Mouse (Mus musculus) c-Kit-negative CD71-positive TER-119-positive erythroid progenitor cells, embryonic 14.5 days (primary cell): ENCODE measurements around the gene Nsl1.
"Not testable (repeated sequence)": the region's sequence is repeated elsewhere in the genome, so short reads cannot be mapped to it uniquely, and the experiment has no call there.

Experiments
- DNase-seq: peaks from one replicate; pipeline ENCODE4 v3.0.0-alpha.2; 2013; ENCODE audit warnings: low read depth, low spot score

The Nsl1 gene

DNA sequence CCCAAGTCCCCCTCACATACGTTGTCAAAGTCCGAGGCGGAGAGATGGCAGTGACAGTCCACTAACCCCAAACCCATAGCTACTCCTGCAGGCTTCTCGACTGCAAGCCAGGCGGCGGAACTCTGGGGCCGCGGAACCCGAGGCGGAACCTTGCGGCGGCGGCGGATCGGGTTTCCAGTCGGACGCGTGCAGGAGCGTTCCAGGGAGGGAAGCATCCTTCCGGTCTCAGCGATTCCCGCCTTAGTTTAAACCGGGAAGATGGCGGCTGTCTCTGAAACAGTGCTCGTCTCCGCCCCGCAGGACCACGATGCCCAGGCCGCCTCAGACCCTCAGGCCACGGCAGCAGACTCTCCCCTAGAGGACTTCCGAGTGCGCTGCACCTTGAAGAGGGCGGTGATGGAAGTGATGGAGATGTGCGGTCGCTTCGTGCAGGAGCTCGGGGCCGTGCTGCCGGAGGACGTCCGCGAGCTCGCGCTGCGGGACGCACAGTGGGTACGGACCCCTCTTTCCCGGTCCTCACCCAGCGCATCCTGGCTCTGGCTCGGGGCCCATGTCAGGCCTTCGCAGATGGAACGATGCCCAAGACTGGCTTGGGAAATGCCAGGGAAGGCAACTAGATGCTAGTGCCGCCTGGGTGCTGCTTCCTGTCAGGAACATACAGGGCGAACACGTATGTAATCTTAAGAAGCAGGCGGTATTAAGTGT lies at the start of gene Nsl1, which contains the start of gene Tatdn3:
Gene Nsl1 (plus strand): TSS at position 232 of the 705 bp plus-strand sequence.
Gene Tatdn3 (minus strand): TSS at position 152 of the 705 bp plus-strand sequence.
- peak; percentile 83 for DNase-seq

DNA sequence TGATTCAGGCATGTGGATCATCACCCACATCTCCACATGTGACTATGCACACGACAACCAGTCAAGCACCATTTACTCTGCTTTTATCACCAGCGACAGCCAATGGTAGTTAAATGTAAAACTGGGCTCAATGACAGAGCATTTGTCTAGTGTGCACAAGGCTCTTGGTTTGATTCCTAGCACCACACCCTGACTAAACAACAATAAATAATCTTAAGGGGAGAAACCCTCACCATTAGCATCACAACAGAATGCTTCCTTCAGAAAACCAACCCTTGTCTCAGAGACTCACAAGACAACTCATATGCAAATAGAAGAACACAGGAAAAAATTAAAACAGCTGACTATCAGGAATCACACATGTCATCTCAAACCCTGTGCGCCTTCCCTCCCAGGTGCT lies 48.5 kb upstream of the Nsl1 start:
- DNase-seq: no peak

DNA sequence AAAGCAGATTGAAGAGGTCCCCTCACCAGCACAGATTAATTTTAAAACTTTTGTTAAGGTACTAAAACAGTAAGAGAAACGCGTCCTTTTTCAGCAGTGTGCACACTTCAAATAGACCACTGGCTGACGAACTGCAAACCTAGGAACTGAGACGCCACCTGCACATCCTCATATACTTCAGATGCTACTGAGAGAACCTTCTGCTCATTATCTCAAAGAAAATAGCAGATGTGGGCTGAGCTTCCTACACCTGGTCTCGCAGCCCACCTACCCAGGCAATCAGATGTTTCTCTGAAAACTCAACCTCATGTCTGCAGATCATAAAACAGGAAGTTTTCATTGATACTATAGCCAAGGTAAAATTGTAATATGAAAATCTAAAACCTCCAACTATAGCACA lies 43.0 kb upstream of the Nsl1 start:
- no peak for DNase-seq

DNA sequence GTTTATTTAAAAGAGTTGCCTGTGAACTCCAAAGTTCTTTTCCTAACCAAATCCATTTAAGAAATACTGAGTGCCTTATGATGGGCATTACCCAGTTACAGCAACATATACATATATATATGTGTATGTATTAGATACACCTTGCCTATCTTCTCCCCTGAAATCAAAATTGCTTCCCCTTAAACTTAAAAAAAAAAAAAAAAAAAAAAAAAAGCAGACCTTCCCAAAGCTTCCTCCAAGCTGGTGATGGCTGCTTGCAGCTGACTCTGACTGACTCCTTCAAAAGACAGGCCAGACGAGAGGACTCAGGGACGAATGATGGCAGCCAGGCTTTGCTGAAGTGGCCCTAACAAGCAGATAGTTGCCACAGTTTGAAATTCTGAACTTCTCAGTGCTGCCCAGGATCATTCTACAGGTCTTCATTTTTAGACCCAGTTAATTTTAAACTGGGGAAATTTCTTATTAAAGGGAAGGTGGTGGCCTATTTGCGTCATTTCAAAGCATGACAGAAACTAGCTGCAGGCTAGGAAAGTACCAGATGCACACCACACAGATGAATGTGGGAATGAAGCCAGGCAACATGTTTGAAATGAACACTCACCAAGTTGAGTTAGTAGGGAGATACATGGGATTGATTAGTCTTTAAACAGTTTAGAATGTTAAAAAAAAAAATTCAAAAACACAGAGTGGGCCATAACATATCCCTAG lies 42.4 kb upstream of the Nsl1 start:
- DNase-seq: no peak

DNA sequence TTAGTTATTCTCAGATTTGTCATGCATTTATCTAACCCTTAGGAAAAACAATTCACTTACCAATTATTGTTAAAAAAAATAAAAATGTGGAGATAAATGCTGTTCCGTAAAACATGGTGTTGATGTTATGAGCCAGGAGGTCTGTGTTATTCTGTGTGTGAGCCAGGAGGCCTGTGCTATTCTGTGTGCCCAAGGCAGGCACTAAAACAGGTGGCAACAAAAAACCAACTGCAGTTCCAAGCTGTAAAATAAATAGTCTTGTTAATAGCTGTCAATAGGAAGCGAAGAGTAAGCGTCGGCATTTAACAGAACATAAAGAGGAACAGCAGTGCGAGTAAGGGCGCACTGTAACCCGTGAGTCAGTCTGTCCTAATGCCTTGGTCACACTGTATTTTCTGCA lies 41.8 kb upstream of the Nsl1 start:
- no peak for DNase-seq

DNA sequence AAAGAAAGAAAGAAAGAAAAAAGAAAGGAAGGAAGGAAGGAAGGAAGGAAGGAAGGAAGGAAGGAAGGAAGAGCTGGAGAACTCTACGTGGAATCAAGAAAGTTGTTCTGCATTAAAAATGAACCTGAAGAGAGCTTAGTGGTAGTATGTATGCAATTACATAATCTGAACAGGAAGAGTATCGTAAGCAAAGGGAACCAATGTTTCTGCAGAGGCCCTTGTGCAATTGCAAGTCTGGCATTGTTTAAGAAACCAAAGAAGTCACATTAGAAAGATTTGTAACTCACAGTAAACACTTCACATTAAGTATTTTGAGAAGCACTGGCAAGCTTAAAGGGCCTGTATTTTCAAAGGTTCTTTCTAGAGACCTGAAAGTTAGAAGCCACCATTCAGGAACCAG lies 39.7 kb upstream of the Nsl1 start:
- DNase-seq: no peak

DNA sequence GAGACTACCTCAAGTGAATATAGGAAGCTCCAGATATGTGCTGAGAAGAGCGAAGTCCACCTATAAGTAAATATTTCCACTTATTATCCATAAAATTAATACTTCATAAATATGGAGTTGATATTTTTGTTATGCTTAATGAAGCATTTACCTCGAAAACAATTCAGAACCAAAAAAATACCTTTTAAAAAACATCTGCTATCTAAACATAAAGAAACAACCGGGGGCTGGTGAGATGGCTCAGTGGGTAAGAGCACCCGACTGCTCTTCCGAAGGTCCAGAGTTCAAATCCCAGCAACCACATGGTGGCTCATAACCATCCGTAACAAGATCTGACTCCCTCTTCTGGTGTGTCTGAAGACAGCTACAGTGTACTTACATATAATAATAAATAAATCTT lies 39.0 kb upstream of the Nsl1 start:
- DNase-seq: not testable (repeated sequence)

DNA sequence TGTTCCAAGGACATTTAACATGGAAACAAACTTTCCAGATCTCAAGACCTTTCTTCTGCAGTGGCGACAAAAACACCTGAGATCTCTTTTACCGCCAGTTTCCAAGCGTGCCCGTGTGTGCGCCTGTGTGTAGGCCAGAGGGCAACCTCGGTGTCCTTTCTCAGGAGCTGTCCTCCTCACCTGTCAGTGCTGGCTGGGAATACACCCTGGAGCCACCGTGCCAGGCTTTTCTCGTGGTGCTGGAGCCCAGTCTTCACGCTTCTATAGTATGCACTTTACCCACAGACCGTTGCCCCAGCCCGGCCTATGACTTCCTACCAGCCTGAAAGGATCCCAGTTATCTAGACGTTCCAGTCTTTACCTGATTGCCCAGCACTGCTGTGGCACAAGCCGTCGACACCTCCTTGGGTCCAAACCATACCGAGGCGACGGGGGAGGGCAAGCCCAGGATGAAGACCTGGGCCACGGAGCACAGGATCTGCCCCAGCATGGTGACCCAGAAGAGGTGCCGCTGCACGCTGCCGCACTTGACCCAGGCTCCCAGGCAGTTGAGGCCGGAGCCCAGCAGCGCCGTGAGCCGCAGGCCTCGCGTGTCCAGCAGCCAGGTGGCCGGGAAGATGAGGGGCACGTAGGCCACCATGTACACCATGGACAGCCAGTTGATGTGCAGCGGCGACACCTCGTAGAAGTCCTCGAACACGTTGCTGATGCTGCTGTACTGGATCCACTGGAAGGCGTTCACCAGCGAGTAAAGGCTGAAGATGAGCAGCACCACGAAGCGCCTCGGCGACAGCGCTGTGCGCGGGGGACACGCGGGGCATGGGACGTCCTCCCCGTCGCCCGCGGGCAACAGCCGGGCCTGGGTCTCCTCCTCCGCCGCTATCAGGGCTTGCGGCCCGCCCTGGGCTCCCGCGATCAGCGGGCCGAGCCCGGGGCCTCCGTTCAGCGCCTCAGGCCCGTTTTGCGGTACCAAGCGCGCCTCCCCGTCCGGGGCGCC lies 37.5 kb upstream of the Nsl1 start:
- peak; percentile 33 for DNase-seq

DNA sequence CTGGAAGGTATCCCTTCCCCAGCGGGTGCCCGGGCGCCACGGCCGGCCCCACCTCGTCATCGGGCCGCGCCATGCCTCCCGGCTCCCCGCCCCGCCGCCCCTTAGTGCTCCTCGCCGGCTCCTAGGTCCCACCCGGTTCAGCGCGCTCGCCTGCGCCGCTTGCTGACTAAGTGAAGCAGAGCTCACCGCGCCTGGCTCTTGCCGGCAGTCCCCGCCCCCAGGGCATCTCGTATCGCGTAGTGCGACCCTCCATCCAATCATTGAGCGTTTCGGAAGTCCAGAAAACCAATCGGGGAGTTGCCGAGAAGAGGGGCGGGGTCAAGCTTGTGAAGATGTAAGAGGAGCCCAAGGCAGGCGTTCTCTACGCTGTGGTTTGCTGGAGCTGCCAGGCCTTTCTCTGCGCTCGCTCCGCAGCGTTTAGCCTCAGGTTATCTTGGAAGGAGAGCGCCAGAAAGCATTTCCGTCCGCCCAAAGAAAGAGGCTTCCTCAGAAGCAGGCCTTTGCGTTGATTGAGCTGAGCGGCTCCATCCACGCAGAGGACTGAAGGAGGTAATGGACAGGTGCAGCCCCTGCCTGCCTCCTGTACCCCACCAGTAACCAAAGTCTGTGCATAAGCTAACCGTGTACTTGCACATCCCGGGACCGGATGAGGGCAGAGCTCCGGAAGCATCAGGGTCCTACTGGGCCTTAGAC lies 36.6 kb upstream of the Nsl1 start, which contains the start of gene Flvcr1:
Gene Flvcr1 (minus strand): TSS at position 138 of the 693 bp plus-strand sequence.
- peak; percentile 95 for DNase-seq

DNA sequence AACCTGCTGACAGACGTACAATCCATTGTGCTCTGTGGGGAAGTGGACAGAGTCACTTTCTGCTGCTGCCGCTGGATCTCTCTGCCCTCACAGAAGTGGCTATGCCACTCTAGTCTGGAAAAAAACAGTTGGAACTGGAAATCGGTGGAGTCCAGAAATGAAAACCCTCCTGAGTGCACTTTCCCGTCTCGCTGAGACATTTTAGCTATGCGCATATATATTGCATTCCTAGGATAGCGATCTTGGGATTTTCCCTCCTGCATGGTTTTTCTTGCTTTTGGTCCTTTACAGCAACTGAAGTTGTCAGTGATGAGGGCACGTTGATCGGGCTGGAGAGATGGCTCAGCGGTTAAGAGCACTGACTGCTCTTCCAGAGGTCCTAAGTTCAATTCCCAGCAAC lies 32.6 kb upstream of the Nsl1 start:
- DNase-seq: no peak

DNA sequence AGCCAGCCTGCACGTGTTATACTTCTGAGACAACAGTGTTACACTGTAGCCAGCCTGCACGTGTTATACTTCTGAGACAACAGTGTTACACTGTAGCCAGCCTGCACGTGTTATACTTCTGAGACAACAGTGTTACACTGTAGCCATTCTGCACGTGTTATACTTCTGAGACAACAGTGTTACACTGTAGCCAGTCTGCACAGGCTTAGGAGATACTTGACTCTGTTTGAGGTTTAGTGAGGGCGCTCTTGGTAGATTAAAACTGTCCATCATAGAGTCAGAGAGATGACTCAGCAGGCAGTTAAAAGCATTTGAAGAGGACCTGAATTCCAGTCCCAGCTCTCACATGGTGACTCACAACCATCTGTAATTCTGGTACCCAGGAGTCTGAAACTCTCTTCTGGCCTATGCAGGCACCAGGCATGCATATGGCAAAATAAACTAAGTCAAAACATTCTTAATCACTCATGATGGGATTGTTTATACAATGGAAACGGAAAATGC lies 31.8 kb upstream of the Nsl1 start:
- DNase-seq: not testable (repeated sequence)

DNA sequence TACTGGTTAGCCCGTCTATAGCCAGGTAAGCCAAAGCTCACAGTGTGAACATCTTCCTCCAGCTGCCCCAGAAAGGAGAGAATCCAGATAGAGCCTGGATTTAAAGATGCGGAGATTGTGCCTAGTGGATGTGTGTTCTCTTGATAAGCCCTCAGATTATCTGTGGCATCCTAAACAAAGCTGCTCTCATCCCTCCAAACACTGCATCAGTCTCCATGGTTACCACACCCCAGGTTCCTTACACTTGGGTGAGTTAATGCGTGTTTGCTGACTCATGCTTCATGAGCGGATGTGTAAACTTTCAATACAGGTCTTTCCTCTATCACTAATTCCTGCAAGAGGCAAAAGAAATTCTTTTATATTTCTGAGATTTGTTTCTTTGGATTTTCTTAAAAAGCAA lies 27.2 kb upstream of the Nsl1 start:
- DNase-seq: no peak

DNA sequence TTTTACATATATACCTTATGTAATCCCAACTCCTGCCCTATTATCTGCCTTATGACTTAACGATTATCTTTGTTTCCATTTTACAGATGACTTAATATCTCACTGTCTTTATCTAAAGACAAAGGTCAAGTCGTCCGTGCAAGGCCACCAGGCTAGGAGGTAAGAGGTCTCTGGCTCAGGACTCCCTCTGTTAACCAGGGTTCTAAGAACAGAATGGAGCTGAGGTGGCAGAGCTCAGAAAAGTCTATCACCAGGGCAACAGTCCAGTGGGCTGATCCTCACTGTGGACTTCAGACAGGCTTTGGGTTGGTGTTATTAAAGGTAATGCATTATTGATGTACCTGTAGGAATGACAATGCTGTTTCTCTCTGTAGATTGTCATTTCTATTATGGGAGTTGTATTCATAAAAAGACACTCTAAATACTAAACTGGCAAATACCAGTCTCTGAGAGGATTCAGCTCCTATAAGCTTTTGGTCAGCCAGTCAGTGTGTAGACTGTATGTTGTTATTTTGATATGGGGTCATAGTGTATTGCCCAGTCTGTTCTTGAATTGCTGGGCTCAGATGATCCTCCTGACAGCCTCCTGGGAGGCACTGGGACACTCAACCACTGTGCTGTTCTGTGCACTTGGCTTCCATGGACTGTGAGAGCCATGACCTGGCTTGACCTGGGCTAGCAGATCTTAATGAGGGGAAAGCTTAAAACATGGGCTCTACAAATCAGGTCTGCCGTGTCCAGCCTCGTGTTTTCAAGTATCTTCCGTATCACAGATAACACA lies 26.1 kb upstream of the Nsl1 start, which contains the start of gene Spata45:
Gene Spata45 (plus strand): TSS at position 86 of the 781 bp plus-strand sequence.
- DNase-seq: no peak

DNA sequence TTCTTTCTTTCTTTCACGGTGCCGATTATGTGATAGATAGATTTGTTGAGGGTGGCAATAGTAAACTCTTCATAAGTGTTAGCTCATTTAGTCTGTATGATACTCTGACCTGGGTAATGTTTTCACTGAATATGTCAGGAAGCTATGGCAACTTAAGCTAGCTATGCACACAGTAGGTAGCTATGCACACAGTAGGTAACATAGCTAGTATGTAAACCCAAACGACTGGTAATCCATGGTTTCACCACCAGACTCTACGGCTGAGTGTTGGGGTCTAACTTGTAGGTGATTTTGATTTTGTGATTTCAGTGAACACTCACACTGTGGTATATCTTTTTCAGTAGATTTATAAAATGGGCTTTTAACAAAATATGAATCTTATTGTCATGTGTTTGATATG lies 24.8 kb upstream of the Nsl1 start:
- no peak for DNase-seq

DNA sequence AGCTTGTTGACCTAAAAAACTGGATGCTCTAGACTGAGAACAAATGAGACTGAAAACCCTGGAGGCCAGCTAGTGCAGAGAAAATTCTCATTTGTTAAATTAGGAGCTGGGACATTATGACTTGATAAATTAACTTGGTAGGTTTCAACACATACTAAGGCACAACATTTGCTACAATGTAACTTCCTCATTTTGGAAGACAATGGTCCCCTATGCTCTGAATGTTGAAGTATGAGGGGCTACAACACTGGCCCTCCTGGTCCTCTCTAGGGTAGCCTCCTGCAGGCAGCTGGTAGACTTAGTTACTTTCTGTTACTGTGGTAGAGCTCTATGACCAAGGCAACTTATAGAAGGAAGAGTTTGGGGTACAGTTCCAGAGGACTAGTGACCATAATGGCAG lies 21.5 kb upstream of the Nsl1 start:
- no peak for DNase-seq

DNA sequence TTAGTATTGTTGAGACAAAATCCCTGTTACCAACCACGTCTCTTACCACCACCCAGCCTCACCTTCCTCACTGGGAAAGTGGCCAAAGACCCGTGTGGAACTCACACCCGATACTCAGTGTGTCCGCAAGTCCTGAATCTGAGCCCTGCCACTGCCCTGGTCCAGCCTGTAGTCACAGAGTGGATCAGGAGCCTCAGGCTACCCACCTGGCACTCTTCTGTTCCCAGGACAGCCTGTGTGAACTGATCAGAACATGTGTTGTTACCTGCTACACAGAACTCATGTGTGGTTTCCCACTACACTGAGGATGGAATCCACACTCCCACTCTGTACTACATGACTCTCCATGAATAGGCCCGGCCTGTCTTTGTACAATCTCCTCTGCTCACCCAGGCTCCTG lies 20.7 kb upstream of the Nsl1 start:
- DNase-seq: no peak

DNA sequence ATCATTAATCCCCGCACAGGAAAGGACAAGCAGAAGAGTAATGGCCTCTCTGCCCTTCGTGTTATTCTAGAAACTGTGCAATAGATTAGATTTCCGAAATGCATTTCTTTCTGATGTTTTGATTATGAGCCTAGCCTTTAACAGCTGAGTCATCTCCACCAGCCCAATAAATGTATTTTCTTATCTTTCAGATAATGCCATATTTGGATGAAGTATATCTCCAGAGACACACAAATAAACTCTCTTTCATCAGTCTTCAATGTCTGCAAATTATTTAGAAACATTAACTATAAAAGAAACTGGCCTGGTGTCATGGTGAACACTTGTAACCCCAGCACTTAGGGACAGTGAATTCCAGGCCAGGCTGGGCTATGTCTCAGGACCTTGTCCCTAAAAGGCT lies 20.1 kb upstream of the Nsl1 start:
- no peak for DNase-seq

DNA sequence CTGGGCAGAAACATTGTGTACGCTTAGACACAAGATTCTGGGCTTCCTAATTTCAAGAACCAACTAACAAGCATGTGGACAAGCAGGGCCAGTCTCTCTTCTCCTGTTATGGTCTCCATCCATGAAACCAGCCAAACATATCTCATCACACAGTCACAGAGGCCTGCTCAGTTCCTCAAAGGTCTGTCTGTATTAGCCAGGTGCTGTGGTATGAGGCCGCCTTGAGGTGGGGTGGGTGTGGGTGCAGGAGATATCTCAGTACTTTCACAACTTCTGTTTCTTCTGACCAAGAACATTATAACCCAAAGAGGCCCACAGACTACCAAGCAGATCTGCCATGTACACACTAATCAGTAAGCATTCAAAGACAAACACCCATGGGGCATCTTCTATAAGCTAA lies 17.5 kb upstream of the Nsl1 start:
- DNase-seq: no peak

DNA sequence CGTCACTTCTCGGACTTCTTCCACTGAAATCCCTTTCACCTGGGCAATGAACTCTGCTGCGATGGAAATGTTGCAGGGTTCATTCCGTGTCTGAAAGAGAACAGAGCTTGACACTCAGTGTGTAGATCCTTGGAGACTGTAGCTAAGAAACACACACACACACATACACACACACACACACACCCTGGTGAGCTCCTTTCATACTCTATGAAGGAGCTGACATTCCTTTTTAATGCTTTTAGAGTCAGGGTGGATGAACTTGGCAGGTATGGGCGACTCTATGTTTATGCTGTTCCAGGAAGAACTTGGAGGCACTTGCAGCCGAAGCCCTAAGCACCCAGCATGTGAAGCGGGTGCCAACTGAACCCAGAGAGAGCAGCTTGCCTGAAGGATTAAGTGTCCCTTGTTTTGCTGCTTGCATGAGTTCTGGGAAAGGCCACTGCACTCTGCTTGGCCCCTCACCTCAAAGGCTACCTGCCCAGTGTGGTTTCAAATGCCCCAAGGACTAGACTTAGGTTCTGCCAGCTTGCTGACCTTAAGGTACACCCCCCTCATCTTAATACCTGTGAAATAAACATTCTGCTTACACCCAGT lies 16.5 kb upstream of the Nsl1 start:
- no peak for DNase-seq

DNA sequence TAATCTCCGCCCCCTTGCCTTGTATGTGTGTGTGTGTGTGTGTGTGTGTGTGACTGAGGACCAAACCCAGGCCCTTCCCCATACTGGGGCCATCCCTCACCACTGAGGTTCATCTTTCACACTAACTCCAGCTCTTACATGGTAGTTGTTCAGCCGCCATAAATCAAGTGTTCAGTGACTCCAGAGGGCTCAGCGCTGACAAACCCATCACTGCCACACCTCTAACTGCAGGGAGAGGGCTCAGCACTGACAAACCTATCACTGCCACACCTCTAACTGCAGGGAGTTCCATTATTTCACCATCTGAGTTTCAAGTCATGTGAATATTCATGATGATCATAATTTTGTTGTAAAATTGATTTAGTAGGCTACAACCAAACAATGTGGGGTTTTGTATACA lies 9.3 kb upstream of the Nsl1 start:
- DNase-seq: no peak
